Mouse (Mus musculus): ENCODE results near the gene 1700024P04Rik. TPM values are rescaled to one million over a fixed set of nuclear protein-coding genes. Genes with fewer than 3 reads are reported as not detected.

Gene 1700024P04Rik
- polyA plus RNA-seq, 1 experiment from 2014 or later, result not detected

DNA sequence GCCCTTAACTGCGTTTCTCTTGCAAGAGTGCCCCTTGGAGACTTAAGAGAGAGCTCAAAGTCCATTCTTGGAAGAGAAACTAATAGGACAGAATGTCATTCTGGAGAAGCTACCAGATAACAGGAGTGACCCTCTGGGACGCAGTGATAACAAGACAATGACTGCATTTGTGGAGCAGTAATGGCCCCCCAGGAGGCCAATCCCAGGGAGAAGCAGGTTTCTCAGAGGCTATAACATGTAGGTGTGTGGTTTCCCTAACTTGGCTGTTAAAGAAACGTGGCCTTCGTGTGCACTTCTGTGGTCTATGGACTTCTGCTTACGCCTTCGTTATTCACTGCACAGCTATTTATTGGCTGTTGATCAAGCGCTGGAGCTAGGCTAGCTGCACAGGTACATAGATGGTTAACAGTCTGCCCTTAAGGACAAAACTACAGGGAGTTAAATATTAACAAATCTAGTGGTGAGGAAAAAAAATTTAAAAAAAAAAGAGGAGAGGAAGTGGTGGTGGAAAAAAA is 42.5 kb downstream of the 1700024P04Rik start:
- H3K36me3 ChIP-seq (ENCODE audit: insufficient read depth, low read length), result no peaks in the 10 kb centered on the region
- no peak overlapping the region for H3K4me3 ChIP-seq (ENCODE audit: low read depth, low read length)
- H3K4me1 ChIP-seq (ENCODE audit: insufficient read depth, low read depth, low read length), result no peaks in the 10 kb centered on the region
- no peaks in the 10 kb centered on the region for H3K27me3 ChIP-seq (replicated peaks; ENCODE audit: insufficient read depth, low read length)
- TF ChIP-seq CTCF (IDR thresholded peaks at IDR 0.05) (no peak), EP300 (IDR thresholded peaks at IDR 0.05) (no peak)
- H3K9me3 ChIP-seq (ENCODE audit: low read length), result no peaks in the 10 kb centered on the region
- no peak overlapping the region for H3K4me2 ChIP-seq (replicated peaks; ENCODE audit: low read depth, low read length)
- DNase-seq (ENCODE audit: low spot score), result peak; percentile 57
- ATAC-seq, result no peak
- WGBS, result 60% methylated on average over 7 of the region's 7 CpGs
- H3K9ac ChIP-seq (replicated peaks; ENCODE audit: low read depth), result no peak overlapping the region
- H3K27ac ChIP-seq (ENCODE audit: low read length), result no peak overlapping the region

DNA sequence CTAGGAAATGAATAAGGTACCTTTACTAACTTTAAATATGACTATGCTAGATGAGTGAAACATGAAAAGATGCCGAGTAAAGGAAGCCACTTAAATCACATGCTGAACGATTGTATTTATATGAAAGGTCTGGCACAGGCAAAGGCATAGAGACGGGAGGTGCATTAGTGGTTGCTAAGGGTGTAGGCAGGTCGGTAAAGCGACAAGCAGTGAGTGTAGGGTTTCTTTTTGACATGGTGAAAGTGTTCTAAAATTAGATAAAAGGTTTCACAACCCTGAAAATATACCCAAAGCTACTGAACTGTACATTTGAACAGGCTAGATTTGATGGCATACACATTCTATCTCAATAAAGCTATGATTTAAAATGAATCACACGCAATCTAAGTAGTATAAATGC is 47.3 kb downstream of the 1700024P04Rik start:
- H3K9ac ChIP-seq (replicated peaks; ENCODE audit: low read depth), result no peak overlapping the region
- H3K4me1 ChIP-seq (ENCODE audit: insufficient read depth, low read depth, low read length), result no peaks in the 10 kb centered on the region
- H3K27ac ChIP-seq (ENCODE audit: low read length), result no peak overlapping the region
- DNase-seq (ENCODE audit: low spot score) (no peak), ATAC-seq (no peak)
- H3K9me3 ChIP-seq (ENCODE audit: low read length), result no peaks in the 10 kb centered on the region
- WGBS, result 56% methylated on average over 6 of the region's 6 CpGs
- no peak for TF ChIP-seq EP300 (IDR thresholded peaks at IDR 0.05)
- no peak for TF ChIP-seq CTCF (IDR thresholded peaks at IDR 0.05)
- no peak overlapping the region for H3K4me2 ChIP-seq (replicated peaks; ENCODE audit: low read depth, low read length)
- H3K27me3 ChIP-seq (replicated peaks; ENCODE audit: insufficient read depth, low read length), result no peaks in the 10 kb centered on the region
- no peak overlapping the region for H3K4me3 ChIP-seq (ENCODE audit: low read depth, low read length)
- H3K36me3 ChIP-seq (ENCODE audit: insufficient read depth, low read length), result no peaks in the 10 kb centered on the region

Other genes with a start within 250 kb of the 1700024P04Rik start
- 45.9 and 54.8 TPM in 2 replicates for gene Fcho2, start 169.1 kb downstream of the 1700024P04Rik start, polyA plus RNA-seq (2015; fragmentation: Nextera tagmentation; extraction: Ambion mirVana)
- gene Tnpo1, start 58.2 kb downstream of the 1700024P04Rik start, polyA plus RNA-seq (2015; fragmentation: Nextera tagmentation; extraction: Ambion mirVana), result 20.3 and 22.6 TPM in 2 replicates
- gene Zfp366, start 200.3 kb upstream of the 1700024P04Rik start, polyA plus RNA-seq (2015; fragmentation: Nextera tagmentation; extraction: Ambion mirVana), result 1.6 and 2.0 TPM in 2 replicates